Mouse (Mus musculus): Measurements from ENCODE around the gene Hsd11b1.
A peak's percentile ranks its signal among the peaks of the same experiment; 100 is the strongest.

Hsd11b1 gene

GRCm38 (mm10) chr1:193242863-193243262, 21.0 kb downstream of the Hsd11b1 start:
- no peak for DNase-seq (ENCODE audit: low read depth)

- DNase-seq (ENCODE audit: low read depth) = peak; percentile 98
Observed at GRCm38 (mm10) chr1:193242238-193242637, 21.6 kb downstream of the Hsd11b1 start.

- DNase-seq (ENCODE audit: low read depth) = no peak
Observed at GRCm38 (mm10) chr1:193241436-193241835, 22.4 kb downstream of the Hsd11b1 start.

GRCm38 (mm10) chr1:193238426-193238825, 25.4 kb downstream of the Hsd11b1 start:
- no peak for DNase-seq (ENCODE audit: low read depth)

GRCm38 (mm10) chr1:193234930-193235329, 28.9 kb downstream of the Hsd11b1 start:
- no peak for DNase-seq (ENCODE audit: low read depth)

GRCm38 (mm10) chr1:193234130-193234645, 29.7 kb downstream of the Hsd11b1 start:
- no peak for DNase-seq (ENCODE audit: low read depth)

GRCm38 (mm10) chr1:193232732-193233131, 31.1 kb downstream of the Hsd11b1 start:
- no peak for DNase-seq (ENCODE audit: low read depth)

- no peak for DNase-seq (ENCODE audit: low read depth)
Observed at GRCm38 (mm10) chr1:193230935-193231334, 32.9 kb downstream of the Hsd11b1 start.

- no peak for DNase-seq (ENCODE audit: low read depth)
Observed at GRCm38 (mm10) chr1:193230531-193230930, 33.3 kb downstream of the Hsd11b1 start.

GRCm38 (mm10) chr1:193229570-193229969, 34.3 kb downstream of the Hsd11b1 start:
- no peak for DNase-seq (ENCODE audit: low read depth)

- no peak for DNase-seq (ENCODE audit: low read depth)
Observed at GRCm38 (mm10) chr1:193227537-193227936, 36.3 kb downstream of the Hsd11b1 start.

GRCm38 (mm10) chr1:193226724-193227522, 37.0 kb downstream of the Hsd11b1 start:
- peak; percentile 27 for DNase-seq (ENCODE audit: low read depth)

- DNase-seq (ENCODE audit: low read depth) = no peak
Observed at GRCm38 (mm10) chr1:193226114-193226513, 37.8 kb downstream of the Hsd11b1 start.

GRCm38 (mm10) chr1:193225531-193225930, 38.3 kb downstream of the Hsd11b1 start:
- no peak for DNase-seq (ENCODE audit: low read depth)

- DNase-seq (ENCODE audit: low read depth) = no peak
Observed at GRCm38 (mm10) chr1:193220408-193220807, 43.5 kb downstream of the Hsd11b1 start.

GRCm38 (mm10) chr1:193216000-193216399, 47.9 kb downstream of the Hsd11b1 start:
- no peak for DNase-seq (ENCODE audit: low read depth)

GRCm38 (mm10) chr1:193214053-193214452, 49.8 kb downstream of the Hsd11b1 start:
- DNase-seq (ENCODE audit: low read depth) = no peak

- DNase-seq (ENCODE audit: low read depth) = no peak
Observed at GRCm38 (mm10) chr1:193211371-193211770, 52.5 kb downstream of the Hsd11b1 start.

- DNase-seq (ENCODE audit: low read depth) = no peak
Observed at GRCm38 (mm10) chr1:193208178-193208577, 55.7 kb downstream of the Hsd11b1 start.

- DNase-seq (ENCODE audit: low read depth) = no peak
Observed at GRCm38 (mm10) chr1:193207503-193207902, 56.4 kb downstream of the Hsd11b1 start, which contains the start of gene Lamb3. Lamb3 (plus strand) TSS chr1:193207699.

GRCm38 (mm10) chr1:193205431-193205830, 58.4 kb downstream of the Hsd11b1 start:
- no peak for DNase-seq (ENCODE audit: low read depth)

GRCm38 (mm10) chr1:193203821-193204220, 60.1 kb downstream of the Hsd11b1 start:
- DNase-seq (ENCODE audit: low read depth) = no peak

- no peak for DNase-seq (ENCODE audit: low read depth)
Observed at GRCm38 (mm10) chr1:193201383-193201778, 62.5 kb downstream of the Hsd11b1 start, which contains the start of gene Traf3ip3. Traf3ip3 (minus strand) TSS chr1:193201703.
